Mouse (Mus musculus) heart, adult 18-20 months (tissue): Measurements from ENCODE around the gene Bex4. TPM values are rescaled to one million over a fixed set of nuclear protein-coding genes. Genes with fewer than 3 reads are reported as not detected.

Source experiments
- DNase-seq, 2 experiments: peaks; one replicate each; pipeline ENCODE4 v3.0.0; 2021 to 2022; ENCODE audit warnings: mixed read lengths in 1 of 2
- microRNA-seq, 2 experiments: library from miRNA; unstranded; fragments of <30 nt; microRNA quantifications; one replicate each; pipeline ENCODE4 v1.2.0; 2022
- total RNA-seq, 2 experiments: library from RNA; stranded (reverse); gene quantifications; 2 replicates each; pipeline ENCODE4 v1.2.3; 2021

Bex4 gene
- total RNA-seq, 2 experiments from 2014 or later, result 0.87 to 0.98 TPM

DNA sequence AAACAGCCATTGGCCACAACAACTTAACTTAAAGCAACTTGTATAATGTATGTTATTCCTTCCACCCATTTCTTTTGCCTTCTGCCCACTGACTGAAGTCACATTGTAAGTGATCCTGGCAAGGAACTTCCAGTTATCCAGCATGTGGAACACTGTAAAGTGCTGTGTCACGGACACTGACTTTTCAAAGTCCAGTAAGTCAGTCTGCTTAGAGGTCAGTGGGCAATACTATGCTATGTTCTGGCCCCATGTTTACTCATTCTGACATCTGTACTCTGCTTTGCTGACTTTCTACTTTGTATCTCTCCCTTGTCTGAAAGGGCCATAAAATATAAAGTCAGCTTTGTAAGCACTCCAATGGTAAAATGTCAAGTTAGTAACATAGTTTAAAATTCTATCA lies 44.3 kb downstream of the Bex4 start:
- DNase-seq, result no peak

Small RNA genes within 50 kb of the gene (microRNA-seq; reads per million reads assigned to microRNA genes)
- 0 reads per million in 2 experiments for gene Mir6383

Other genes starting within 250 kb of the Bex4 start
- gene Arxes2, start 145.2 kb upstream of the Bex4 start, total RNA-seq, result 1 to 10 TPM in 1 of 2 experiments, under 1 TPM in 1; 0.79 to 4.3 TPM
- under 1 TPM; 0.32 to 0.93 TPM for gene Arxes1, start 105.6 kb upstream of the Bex4 start, total RNA-seq
- not detected for gene Bex2, start 70.8 kb upstream of the Bex4 start, total RNA-seq
- not detected for gene Nxf3, start 53.7 kb upstream of the Bex4 start, total RNA-seq
- gene Tceal8, start 33.3 kb downstream of the Bex4 start, total RNA-seq, result 10 to 100 TPM; 12.3 to 14.7 TPM
- under 1 TPM in 1 of 2 experiments, not detected in 1; 0.67 TPM for gene Tceal5, start 64.9 kb downstream of the Bex4 start, total RNA-seq
- gene Tceal7, start 75.8 kb downstream of the Bex4 start, total RNA-seq, result 1 to 10 TPM in 1 of 2 experiments, under 1 TPM in 1; 0.82 to 1.3 TPM
- 1 to 10 TPM; 3.0 to 4.7 TPM for gene Bex1, start 76.5 kb downstream of the Bex4 start, total RNA-seq
- gene Tceal9, start 106.1 kb downstream of the Bex4 start, total RNA-seq, result 10 to 100 TPM; 24.0 to 26.9 TPM
- 10 to 100 TPM in 1 of 2 experiments, 1 to 10 TPM in 1; 6.0 to 10.9 TPM for gene Bex3, start 131.3 kb downstream of the Bex4 start, total RNA-seq